Mouse (Mus musculus) intestine, embryonic 16.5 days (tissue): ENCODE measurements around the gene Chd9. TPM values are rescaled to one million over a fixed set of nuclear protein-coding genes. Genes with fewer than 3 reads are reported as not detected.
"Not testable (repeated sequence)": the region's sequence is repeated elsewhere in the genome, so short reads cannot be mapped to it uniquely, and the experiment has no call there.

Source experiments
- ATAC-seq: fragments of 200-750 bp; cut with Nextera tagmentation; 2 replicates; pipeline ENCODE4 v1.8.0; 2017; ENCODE audit warnings: moderate TSS enrichment, moderate library complexity
- H3K27ac ChIP-seq: fragments of 300-500 bp; sonication (generic); 2 replicates; pipeline ENCODE4 v1.5.1; 2014; ENCODE audit warnings: mild to moderate bottlenecking, low read length
- H3K27me3 ChIP-seq: fragments of 300-500 bp; sonication (generic); replicated peaks from 2 replicates; pipeline ENCODE4 v1.6.1; 2014; ENCODE audit warnings: low read length, control low read depth, mixed read lengths; ENCODE audit not compliant: control insufficient read depth, insufficient read depth
- H3K36me3 ChIP-seq: fragments of 300-500 bp; sonication (generic); 2 replicates; pipeline ENCODE4 v1.6.1; 2014; ENCODE audit warnings: low read length, control low read depth; ENCODE audit not compliant: control insufficient read depth, insufficient read depth
- H3K4me1 ChIP-seq: fragments of 300-500 bp; sonication (generic); 2 replicates; pipeline ENCODE4 v1.6.1; 2014; ENCODE audit warnings: low read length, control low read depth, mixed read lengths; ENCODE audit not compliant: control insufficient read depth, insufficient read depth
- H3K4me2 ChIP-seq: fragments of 300-500 bp; sonication (generic); 2 replicates; pipeline ENCODE4 v1.6.1; 2014; ENCODE audit warnings: low read depth, low read length, control low read depth
- H3K4me3 ChIP-seq: fragments of 300-500 bp; sonication (generic); 2 replicates; pipeline ENCODE4 v1.5.1; 2014; ENCODE audit warnings: mild to moderate bottlenecking, low read length
- H3K9ac ChIP-seq: fragments of 300-500 bp; sonication (generic); 2 replicates; pipeline ENCODE4 v1.6.1; 2014; ENCODE audit warnings: low read depth, low read length
- H3K9me3 ChIP-seq: fragments of 300-500 bp; sonication (generic); 2 replicates; pipeline ENCODE4 v1.6.1; 2016; ENCODE audit warnings: low read length, control low read depth; ENCODE audit not compliant: control insufficient read depth
- WGBS: fragments of 180-500 bp; shearing (Covaris S2); extraction: QIAGEN DNeasy Blood & Tissue Kit; methylation state at CpG from one replicate; pipeline ENCODE4 v1.1.7; 2014; 5-methylcytosine and 5-hydroxymethylcytosine counted together
- polyA plus RNA-seq: library from polyadenylated mRNA; unstranded; fragments of >200 nt; fragmentation: Nextera tagmentation; extraction: Ambion mirVana; gene quantifications from 2 replicates; pipeline ENCODE4 v1.2.1, GENCODE M21; 2015

Chd9 gene
- polyA plus RNA-seq, 1 experiment from 2014 or later: 283 TPM

DNA sequence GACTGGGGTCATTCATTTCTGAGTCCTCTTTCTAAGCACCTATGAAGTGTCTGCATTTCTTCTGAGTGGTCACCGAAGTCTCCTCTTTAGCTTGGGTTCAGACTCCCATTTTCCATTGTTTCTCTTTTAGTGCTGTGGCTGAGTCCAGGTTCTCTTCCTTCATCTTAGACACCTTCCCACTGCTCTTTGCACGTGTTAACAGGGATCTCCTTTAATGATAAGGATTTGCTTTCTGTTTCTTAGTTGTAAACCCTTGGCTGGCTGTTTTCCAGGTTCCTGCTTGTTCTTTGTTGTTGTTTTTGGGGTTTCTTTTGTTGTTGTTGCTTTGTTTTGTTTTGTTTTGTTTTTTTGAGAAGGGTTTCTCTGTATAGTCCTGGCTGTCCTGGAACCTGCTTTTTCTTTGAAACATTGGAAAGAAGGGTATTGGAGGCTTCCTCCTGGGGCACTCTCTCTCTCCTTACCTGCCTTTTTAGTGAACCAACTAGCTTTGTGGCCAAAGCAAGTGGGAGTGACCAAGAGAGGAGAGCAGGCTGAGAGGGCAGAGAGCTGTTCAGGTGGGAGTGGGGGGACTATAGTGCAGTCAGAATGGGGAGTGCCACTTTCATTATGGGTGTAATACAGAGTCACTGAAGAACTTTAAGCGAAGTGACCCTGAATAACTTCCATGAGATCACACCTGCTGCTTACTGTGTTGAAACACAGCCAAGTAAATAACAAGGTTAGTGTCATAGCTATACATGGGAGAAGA is 95.2 kb downstream of the Chd9 start:
- 0 out of 2 replicates have a peak, but pooled peaks have one; percentile 52 for ATAC-seq

GRCm38 (mm10) chr8:90928412-90928811 is 100.3 kb downstream of the Chd9 start:
- ATAC-seq: no peak
- no peaks in the 10 kb centered on the region for H3K27me3 ChIP-seq
- H3K4me2 ChIP-seq: no peak overlapping the region
- H3K9me3 ChIP-seq: no peaks in the 10 kb centered on the region
- WGBS: 78% methylated on average over 1 of the region's 1 CpGs
- H3K9ac ChIP-seq: no peak overlapping the region
- H3K27ac ChIP-seq: no peak overlapping the region
- peaks cover 9% of the 10 kb centered on the region for H3K36me3 ChIP-seq
- no peak overlapping the region for H3K4me3 ChIP-seq
- no peaks in the 10 kb centered on the region for H3K4me1 ChIP-seq

More for the DNA sequence above, 95.2 kb downstream of the Chd9 start:
- no peaks in the 10 kb centered on the region for H3K36me3 ChIP-seq
- H3K4me2 ChIP-seq: no peak overlapping the region
- no peak overlapping the region for H3K27ac ChIP-seq
- no peak overlapping the region for H3K9ac ChIP-seq
- WGBS: 65% methylated on average over 3 of the region's 3 CpGs
- H3K4me1 ChIP-seq: no peaks in the 10 kb centered on the region
- no peak overlapping the region for H3K4me3 ChIP-seq
- no peaks in the 10 kb centered on the region for H3K9me3 ChIP-seq
- no peaks in the 10 kb centered on the region for H3K27me3 ChIP-seq

GRCm38 (mm10) chr8:90930125-90930524 is 102.0 kb downstream of the Chd9 start:
- H3K27ac ChIP-seq, H3K4me2 ChIP-seq, H3K4me1 ChIP-seq, H3K27me3 ChIP-seq, H3K9me3 ChIP-seq, H3K9ac ChIP-seq, H3K4me3 ChIP-seq, ATAC-seq: not testable (repeated sequence)
- H3K36me3 ChIP-seq: peaks cover 11% of the 10 kb centered on the region

GRCm38 (mm10) chr8:90932934-90933333 is 104.8 kb downstream of the Chd9 start:
- peaks cover 11% of the 10 kb centered on the region for H3K36me3 ChIP-seq
- no peak overlapping the region for H3K27ac ChIP-seq
- 52% methylated on average over 11 of the region's 11 CpGs for WGBS
- no peak for ATAC-seq
- H3K4me2 ChIP-seq: no peak overlapping the region
- no peak overlapping the region for H3K9ac ChIP-seq
- H3K9me3 ChIP-seq: no peaks in the 10 kb centered on the region
- no peak overlapping the region for H3K4me3 ChIP-seq
- H3K4me1 ChIP-seq: no peaks in the 10 kb centered on the region
- H3K27me3 ChIP-seq: no peaks in the 10 kb centered on the region

DNA sequence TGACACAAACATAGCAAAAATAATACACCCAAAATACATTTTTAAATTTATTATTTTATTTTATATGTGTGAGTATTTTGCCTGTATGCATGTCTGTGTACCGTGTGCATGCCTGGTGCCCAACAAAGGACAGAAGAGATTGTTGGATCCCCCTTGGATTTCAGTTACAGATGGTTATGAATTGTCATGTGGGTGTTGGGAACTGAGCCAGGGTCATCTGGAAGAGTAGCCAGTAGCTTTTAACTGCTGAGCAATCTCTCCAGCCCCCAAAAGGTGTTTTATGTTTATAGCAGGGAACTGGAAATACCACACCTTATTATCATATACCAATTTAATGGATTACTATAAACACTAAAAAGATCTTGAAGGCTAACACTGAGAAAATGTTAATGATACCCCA is 106.6 kb downstream of the Chd9 start:
- Histone ChIP-seq H3K9ac (no peak overlapping the region), H3K27ac (no peak overlapping the region), H3K4me2 (no peak overlapping the region), H3K4me1 (no peaks in the 10 kb centered on the region), H3K27me3 (no peaks in the 10 kb centered on the region), H3K9me3 (no peaks in the 10 kb centered on the region), H3K36me3 (peaks cover 11% of the 10 kb centered on the region), H3K4me3 (no peak overlapping the region)
- 90% methylated on average over 1 of the region's 1 CpGs for WGBS
- ATAC-seq: no peak

DNA sequence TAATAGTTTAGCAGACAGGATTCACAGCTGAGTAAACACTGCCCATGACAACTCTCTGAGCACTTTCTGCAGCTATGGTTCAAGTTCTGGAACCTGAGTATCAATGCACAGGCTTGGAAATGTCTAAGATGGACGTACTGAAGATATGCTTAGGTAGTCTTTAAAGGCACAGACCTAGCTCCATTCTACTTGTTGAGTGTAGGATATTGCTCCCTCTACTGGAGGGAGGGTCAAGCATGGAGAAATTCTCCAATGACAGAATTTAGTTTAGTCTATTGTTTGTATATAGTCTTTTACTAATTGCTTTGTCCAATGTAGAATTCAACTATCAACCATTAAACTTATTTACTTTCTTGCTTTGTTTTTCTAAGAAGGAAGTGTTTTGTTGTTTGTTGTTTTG is 108.7 kb downstream of the Chd9 start:
- no peaks in the 10 kb centered on the region for H3K27me3 ChIP-seq
- no peak overlapping the region for H3K27ac ChIP-seq
- H3K9ac ChIP-seq: no peak overlapping the region
- H3K36me3 ChIP-seq: peaks cover 11% of the 10 kb centered on the region
- H3K4me2 ChIP-seq: no peak overlapping the region
- H3K4me3 ChIP-seq: no peak overlapping the region
- no peak for ATAC-seq
- H3K4me1 ChIP-seq: no peaks in the 10 kb centered on the region
- 59% methylated on average over 1 of the region's 1 CpGs for WGBS
- H3K9me3 ChIP-seq: no peaks in the 10 kb centered on the region

DNA sequence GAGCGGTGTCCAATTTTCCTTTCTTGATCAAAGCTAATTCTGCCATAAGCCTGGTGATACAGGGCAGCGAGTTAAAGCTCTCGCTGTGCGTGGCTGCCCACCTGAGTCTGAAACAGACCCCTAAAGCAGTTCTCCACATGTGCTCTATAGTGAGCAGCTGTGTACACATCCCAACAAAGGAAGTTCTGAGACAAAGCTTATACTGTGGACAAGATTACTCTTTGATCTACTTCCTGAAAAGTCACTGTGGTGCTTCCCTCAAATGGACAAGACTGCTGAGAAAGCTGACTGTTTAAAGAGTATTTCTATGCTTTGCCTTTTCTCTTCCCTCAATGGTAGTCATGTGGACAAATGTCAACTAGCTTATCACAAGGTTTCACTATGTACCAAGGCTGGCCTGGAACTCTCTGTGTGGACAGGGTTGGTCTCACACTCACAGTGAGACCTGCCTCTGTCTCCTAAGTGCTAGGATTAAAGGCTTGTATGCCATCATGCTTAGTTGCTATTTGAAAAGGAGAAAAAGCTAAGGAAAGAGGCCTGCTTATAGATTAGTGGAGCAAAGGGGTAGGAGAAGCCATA is 110.3 kb downstream of the Chd9 start:
- Histone ChIP-seq H3K4me1 (no peaks in the 10 kb centered on the region), H3K4me3 (no peak overlapping the region), H3K4me2 (no peak overlapping the region), H3K9ac (no peak overlapping the region), H3K27me3 (no peaks in the 10 kb centered on the region), H3K36me3 (peaks cover 3% of the 10 kb centered on the region; the same call in 1 of the 2 replicates), H3K27ac (no peak overlapping the region), H3K9me3 (no peaks in the 10 kb centered on the region)
- 0 out of 2 replicates have a peak, but pooled peaks have one; percentile 36 for ATAC-seq
- 79% methylated on average over 4 of the region's 4 CpGs for WGBS

DNA sequence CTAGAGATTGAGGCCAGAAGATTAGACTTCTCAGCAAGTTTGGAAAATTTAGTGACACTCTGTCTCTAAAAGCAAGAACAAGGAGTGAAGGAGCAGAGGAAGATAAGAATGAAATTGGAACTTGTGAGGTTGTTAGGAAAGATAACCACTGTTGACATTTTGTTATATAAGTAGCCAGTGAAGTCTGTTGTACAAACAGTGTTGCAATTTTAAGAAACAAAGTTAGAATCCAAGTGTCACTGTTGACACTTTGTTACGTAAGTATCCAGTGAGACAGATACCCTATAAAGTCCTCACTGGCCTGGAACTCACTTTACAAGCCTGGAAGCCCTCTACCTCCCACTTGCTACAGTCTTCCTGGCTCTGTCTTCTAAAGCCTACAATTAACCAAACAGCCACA is 111.7 kb downstream of the Chd9 start:
- 64% methylated on average over 1 of the region's 1 CpGs for WGBS
- H3K27me3 ChIP-seq: no peaks in the 10 kb centered on the region
- no peaks in the 10 kb centered on the region for H3K9me3 ChIP-seq
- no peak for ATAC-seq
- no peak overlapping the region for H3K4me3 ChIP-seq
- no peak overlapping the region for H3K9ac ChIP-seq
- no peaks in the 10 kb centered on the region for H3K4me1 ChIP-seq
- no peaks in the 10 kb centered on the region for H3K36me3 ChIP-seq
- no peak overlapping the region for H3K4me2 ChIP-seq
- no peak overlapping the region for H3K27ac ChIP-seq

DNA sequence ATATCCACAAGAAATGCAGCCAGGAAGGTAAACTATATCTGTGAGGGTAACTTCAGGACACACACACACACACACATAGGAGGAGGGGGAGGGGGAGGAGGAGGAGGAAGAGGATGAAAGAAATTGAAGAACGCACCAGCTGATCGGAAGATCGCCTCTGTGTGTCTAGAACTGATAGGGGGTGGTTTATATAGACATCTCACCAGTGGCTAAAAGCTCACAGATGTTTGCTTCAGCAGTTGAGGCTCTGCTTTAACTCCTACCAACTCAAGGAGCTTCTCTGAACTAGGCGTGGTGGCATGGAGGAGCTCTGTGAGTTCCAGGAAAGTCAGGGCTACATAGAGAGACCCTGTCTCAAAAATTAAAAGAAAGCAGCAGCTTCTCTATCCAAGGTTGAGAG is 115.6 kb downstream of the Chd9 start:
- Histone ChIP-seq H3K9ac (no peak overlapping the region), H3K27ac (no peak overlapping the region), H3K36me3 (no peaks in the 10 kb centered on the region), H3K4me2 (no peak overlapping the region), H3K4me3 (no peak overlapping the region), H3K9me3 (no peaks in the 10 kb centered on the region), H3K27me3 (no peaks in the 10 kb centered on the region), H3K4me1 (no peaks in the 10 kb centered on the region)
- no peak for ATAC-seq
- 80% methylated on average over 4 of the region's 4 CpGs for WGBS
